12 mouse cellular contexts compared by ENCODE assay signal in the genomic region with DNA sequence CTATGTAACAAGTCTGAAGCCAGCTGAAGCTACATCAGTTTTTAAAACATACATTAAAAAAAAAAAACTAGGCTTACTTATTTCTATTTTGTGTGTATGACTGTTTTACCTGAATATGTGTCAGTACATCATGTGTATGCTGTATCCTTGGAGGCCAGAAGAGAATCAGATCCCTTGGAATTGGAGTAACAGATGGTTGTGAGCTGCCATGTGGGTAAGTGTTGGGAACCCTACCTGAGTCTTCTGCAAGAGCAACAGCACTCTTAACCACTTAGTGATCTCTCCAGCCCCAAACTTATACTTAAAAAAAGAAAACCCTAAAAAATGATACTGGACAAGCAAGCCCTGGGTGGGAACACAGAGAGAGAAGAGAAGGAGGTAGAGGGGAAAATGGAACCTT.
"Had no signal": no experiment of that assay in that cellular context is flagged by ENCODE, and none has a peak within 500 bp of the region (broad histone marks: within the 10 kb centered on the region; RNA-seq: fewer than 3 reads in every experiment).

No protein-coding gene starts in this region.

- DNase-seq: left cerebral cortex, postnatal 4 days; liver; liver, embryonic 13.5 days; liver, postnatal 0 days; lung, adult 18-20 months; lung, adult 2 months; lung, embryonic 14.5 days; lung, postnatal 10 days; lung, postnatal 14 days; lung, postnatal 36 days; lung, postnatal 4 days; midbrain, embryonic 14.5 days had no signal
